Mouse (Mus musculus) ES-Bruce4 (cell line): Measurements from ENCODE around the gene Slc26a9.

Source experiments
- CTCF ChIP-seq: IDR thresholded peaks from one replicate; pipeline ENCODE4 v1.8.1; 2011; ENCODE audit warnings: low read depth, low read length
- EP300 ChIP-seq: IDR thresholded peaks from 2 replicates; pipeline ENCODE4 v1.6.1; 2011; ENCODE audit warnings: low read depth, low read length; ENCODE audit not compliant: insufficient read depth
- POLR2A ChIP-seq: IDR thresholded peaks from one replicate; pipeline ENCODE4 v1.8.1; 2011; ENCODE audit warnings: low read length; ENCODE audit not compliant: insufficient read depth

DNA sequence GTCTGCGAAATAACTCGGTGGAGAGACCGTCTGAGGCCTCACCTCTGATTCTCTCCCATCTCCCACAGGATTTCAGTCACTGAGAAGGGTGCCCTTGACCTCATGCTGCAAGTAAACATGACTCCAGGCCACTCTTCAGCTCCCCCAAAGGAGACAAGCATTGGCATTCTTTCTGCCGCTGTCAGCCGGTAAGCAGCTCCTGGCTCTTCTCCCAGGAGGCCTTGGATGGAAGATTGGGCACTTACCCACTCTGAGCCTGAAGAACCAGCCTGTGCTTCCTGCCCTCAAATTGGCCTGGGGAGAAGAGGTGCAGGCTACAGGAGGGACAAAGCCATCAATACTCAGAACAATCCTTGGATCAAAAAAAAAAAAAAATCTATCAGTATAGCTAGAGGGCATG, 58.8 kb downstream of the Slc26a9 start:
- TF ChIP-seq CTCF (no peak), POLR2A (no peak), EP300 (no peak)
